8 mouse cellular contexts compared by ENCODE assay signal in the genomic region with DNA sequence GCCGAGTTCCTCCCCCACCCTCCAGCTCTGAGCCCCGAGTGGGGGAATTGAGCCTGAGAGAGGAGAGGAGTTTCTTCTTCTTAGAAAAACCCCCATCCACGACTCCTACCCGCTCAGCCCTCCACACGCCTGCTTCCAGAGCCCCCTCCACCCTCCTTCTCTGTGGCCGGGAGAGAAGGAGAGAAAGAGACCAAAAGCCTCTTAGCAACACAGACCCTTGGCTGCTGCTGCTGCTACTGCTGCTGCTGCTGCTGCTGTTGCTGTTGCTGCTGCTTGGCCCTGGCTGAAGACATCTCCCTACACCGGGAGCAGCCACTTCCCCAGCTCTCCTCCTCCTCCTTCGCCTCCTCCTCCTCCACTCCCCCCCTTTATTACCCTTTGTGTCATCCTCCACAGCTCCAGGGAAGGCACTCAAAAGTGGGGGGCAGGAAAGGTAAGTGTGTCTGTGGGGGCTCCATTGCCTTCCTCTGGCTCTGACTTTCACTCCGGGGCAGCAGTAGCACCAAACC. TPM values are rescaled to one million over a fixed set of nuclear protein-coding genes. Genes with fewer than 3 reads are reported as not detected.
DNase-seq lines count a peak whose midpoint lies in the region; ATAC-seq and TF ChIP-seq lines count a peak whose summit lies in the region.

No protein-coding gene starts in this region.

- H3K27ac ChIP-seq in CH12.LX (ENCODE audit: insufficient read depth, low read depth) = peak overlapping the region; percentile 93
- peak overlapping the region; percentile 94 for H3K27ac ChIP-seq in embryonic facial prominence, embryonic 14.5 days (replicated peaks; ENCODE audit: low read depth, low read length)
- H3K27ac ChIP-seq in heart, embryonic 10.5 days = peak overlapping the region; percentile 95
- H3K27ac ChIP-seq in kidney, embryonic 16.5 days (ENCODE audit: low read length) = peak overlapping the region; percentile 82
- peak overlapping the region; percentile 86 for H3K27ac ChIP-seq in liver, embryonic 16.5 days (ENCODE audit: low read length)
- peak overlapping the region; percentile 98 for H3K27ac ChIP-seq in neural tube, embryonic 13.5 days (replicated peaks)

- H3K9me3 ChIP-seq in CH12.LX (replicated peaks; ENCODE audit: low read length) = no peaks in the 10 kb centered on the region
- no peaks in the 10 kb centered on the region for H3K9me3 ChIP-seq in embryonic facial prominence, embryonic 14.5 days (ENCODE audit: control insufficient read depth, low read length)
- H3K9me3 ChIP-seq in heart, embryonic 10.5 days = no peaks in the 10 kb centered on the region
- no peaks in the 10 kb centered on the region for H3K9me3 ChIP-seq in kidney, embryonic 16.5 days (ENCODE audit: low read length)
- H3K9me3 ChIP-seq in liver, embryonic 16.5 days (replicated peaks; ENCODE audit: control insufficient read depth, low read length) = no peaks in the 10 kb centered on the region
- no peaks in the 10 kb centered on the region for H3K9me3 ChIP-seq in neural tube, embryonic 13.5 days

- no peak for TF ChIP-seq POLR2A in CH12.LX (IDR thresholded peaks at IDR 0.05; ENCODE audit: low read depth, low read length)

- no peak for TF ChIP-seq RAD21 in CH12.LX (IDR thresholded peaks at IDR 0.05; ENCODE audit: low read depth, low read length)

- TF ChIP-seq CTCF in CH12.LX (conservative IDR thresholded peaks at IDR 0.05 in 1 of 2, IDR thresholded peaks at IDR 0.05 in 1 of 2; ENCODE audit: low read depth in 2 of 2, low read length in 2 of 2) = no peak

- H3K27me3 ChIP-seq in CH12.LX (replicated peaks) = no peaks in the 10 kb centered on the region
- H3K27me3 ChIP-seq in embryonic facial prominence, embryonic 14.5 days (replicated peaks; ENCODE audit: control insufficient read depth, insufficient read depth, low read length) = no peaks in the 10 kb centered on the region
- no peaks in the 10 kb centered on the region for H3K27me3 ChIP-seq in heart, embryonic 10.5 days (ENCODE audit: insufficient read depth, poor library complexity, severe bottlenecking)
- H3K27me3 ChIP-seq in kidney, embryonic 16.5 days (ENCODE audit: insufficient read depth, low read length) = no peaks in the 10 kb centered on the region
- H3K27me3 ChIP-seq in liver, embryonic 16.5 days (ENCODE audit: control insufficient read depth, insufficient read depth, low read depth, low read length) = no peaks in the 10 kb centered on the region
- H3K27me3 ChIP-seq in neural tube, embryonic 13.5 days = no peaks in the 10 kb centered on the region

- TF ChIP-seq EP300 in CH12.LX (IDR thresholded peaks at IDR 0.05; ENCODE audit: low read length) = no peak

- H3K79me2 ChIP-seq in CH12.LX (replicated peaks; ENCODE audit: control insufficient read depth, extremely low read depth, insufficient read depth, poor library complexity, severe bottlenecking) = peaks cover 41% of the 10 kb centered on the region

- DNase-seq in CH12.LX (ENCODE audit: extremely low read depth) = no peak
- DNase-seq in adrenal gland, adult 2 months = peak; percentile 74
- no peak for DNase-seq in embryonic facial prominence, embryonic 14.5 days (ENCODE audit: low spot score)
- peak; percentile 88 for DNase-seq in heart, embryonic 10.5 days (ENCODE audit: low spot score)
- peak; percentile 62 for DNase-seq in testis, postnatal 10 days (ENCODE audit: low spot score)

- H3K4me3 ChIP-seq in CH12.LX (replicated peaks in 1 of 3; ENCODE audit: low read depth in 2 of 3, low read length in 2 of 3, poor library complexity in 1 of 3) = peak overlapping the region; percentile 67 to 96 (median 71)
- H3K4me3 ChIP-seq in embryonic facial prominence, embryonic 14.5 days (ENCODE audit: low read depth, low read length) = peak overlapping the region; percentile 92
- peak overlapping the region; percentile 89 for H3K4me3 ChIP-seq in heart, embryonic 10.5 days
- H3K4me3 ChIP-seq in kidney, embryonic 16.5 days (ENCODE audit: low read length) = peak overlapping the region; percentile 91
- peak overlapping the region; percentile 100 for H3K4me3 ChIP-seq in liver, embryonic 16.5 days (ENCODE audit: low read depth, low read length)
- peak overlapping the region; percentile 92 for H3K4me3 ChIP-seq in neural tube, embryonic 13.5 days

- dilution Hi-C loops in CH12.LX (cut with MboI; ENCODE audit: extremely low pct_ligation_motif_present, extremely low pct_unique_long_range_greater_than_20kb, low sequenced_read_pairs) = no loop called here

- H3K36me3 ChIP-seq in CH12.LX (replicated peaks in 1 of 2; ENCODE audit: control insufficient read depth in 1 of 2, insufficient read depth in 1 of 2, low read length in 1 of 2) = no peaks in the 10 kb centered on the region
- no peaks in the 10 kb centered on the region for H3K36me3 ChIP-seq in embryonic facial prominence, embryonic 14.5 days (ENCODE audit: control insufficient read depth, insufficient read depth, low read length)
- no peaks in the 10 kb centered on the region for H3K36me3 ChIP-seq in heart, embryonic 10.5 days
- no peaks in the 10 kb centered on the region for H3K36me3 ChIP-seq in kidney, embryonic 16.5 days (ENCODE audit: insufficient read depth, low read length)
- H3K36me3 ChIP-seq in liver, embryonic 16.5 days (ENCODE audit: control insufficient read depth, insufficient read depth) = no peaks in the 10 kb centered on the region
- H3K36me3 ChIP-seq in neural tube, embryonic 13.5 days = no peaks in the 10 kb centered on the region

- H3K9ac ChIP-seq in CH12.LX (ENCODE audit: insufficient read depth, low read depth) = peak overlapping the region; percentile 87
- H3K9ac ChIP-seq in embryonic facial prominence, embryonic 14.5 days (ENCODE audit: low read depth, low read length) = peak overlapping the region; percentile 80
- peak overlapping the region; percentile 64 for H3K9ac ChIP-seq in kidney, embryonic 16.5 days (replicated peaks; ENCODE audit: low read length)
- peak overlapping the region; percentile 96 for H3K9ac ChIP-seq in liver, embryonic 16.5 days (ENCODE audit: low read depth, low read length)
- peak overlapping the region; percentile 93 for H3K9ac ChIP-seq in neural tube, embryonic 13.5 days

- peaks cover 0 to 15% of the 10 kb centered on the region in 2 experiments; a peak in 1 of 4 replicates for H3K4me1 ChIP-seq in CH12.LX (ENCODE audit: control insufficient read depth in 1 of 2, insufficient read depth in 2 of 2)
- peaks cover 12% of the 10 kb centered on the region for H3K4me1 ChIP-seq in embryonic facial prominence, embryonic 14.5 days (ENCODE audit: control insufficient read depth, insufficient read depth, low read length)
- H3K4me1 ChIP-seq in heart, embryonic 10.5 days = no peaks in the 10 kb centered on the region
- peaks cover 6% of the 10 kb centered on the region for H3K4me1 ChIP-seq in kidney, embryonic 16.5 days (ENCODE audit: insufficient read depth, low read length)
- peaks cover 2% of the 10 kb centered on the region for H3K4me1 ChIP-seq in liver, embryonic 16.5 days (ENCODE audit: control insufficient read depth, low read depth, low read length)
- peaks cover 25% of the 10 kb centered on the region for H3K4me1 ChIP-seq in neural tube, embryonic 13.5 days (replicated peaks)

- H3K4me2 ChIP-seq in CH12.LX (ENCODE audit: insufficient read depth, low read depth, poor library complexity, severe bottlenecking) = peak overlapping the region; percentile 10
- peak overlapping the region; percentile 60 for H3K4me2 ChIP-seq in embryonic facial prominence, embryonic 14.5 days (ENCODE audit: low read depth, low read length)
- H3K4me2 ChIP-seq in kidney, embryonic 16.5 days (replicated peaks; ENCODE audit: low read depth, low read length) = peak overlapping the region; percentile 80
- peak overlapping the region; percentile 77 for H3K4me2 ChIP-seq in liver, embryonic 16.5 days (ENCODE audit: low read depth, low read length)
- H3K4me2 ChIP-seq in neural tube, embryonic 13.5 days = peak overlapping the region; percentile 65

- in situ Hi-C loops in CH12.LX (cut with MboI; ENCODE audit: low pct_ligation_motif_present, low pct_unique_long_range_greater_than_20kb, low sequenced_read_pairs) = no loop called here

- WGBS in embryonic facial prominence, embryonic 14.5 days = 2% methylated on average over 9 of the region's 9 CpGs
- 2% methylated on average over 9 of the region's 9 CpGs for WGBS in heart, embryonic 10.5 days
- WGBS in kidney, embryonic 16.5 days = 0% methylated on average over 8 of the region's 9 CpGs
- 1% methylated on average over 9 of the region's 9 CpGs for WGBS in liver, embryonic 16.5 days (ENCODE audit: insufficient replicate concordance)
- WGBS in neural tube, embryonic 13.5 days = under 1% methylated on average over 9 of the region's 9 CpGs

- peak; percentile 53 for ATAC-seq in embryonic facial prominence, embryonic 14.5 days (ENCODE audit: low read depth)
- ATAC-seq in kidney, embryonic 16.5 days (ENCODE audit: low FRiP score, low TSS enrichment) = peak; percentile 66
- ATAC-seq in liver, embryonic 16.5 days (ENCODE audit: low read depth) = peak; percentile 9
- peak; percentile 82 for ATAC-seq in neural tube, embryonic 13.5 days (ENCODE audit: low read depth)

RNA-seq across cellular contexts. Expression of gene Orc4, which starts 0.3 kb away (rescaled TPM):
- total RNA-seq in CH12.LX (2012; rRNA removed) = 42.5 and 56.1 TPM in 2 replicates
- 180 and 233 TPM in 2 replicates for total RNA-seq in CH12.LX (2014; rRNA removed)
- 80.4 and 91.7 TPM in 2 replicates for polyA plus RNA-seq in CH12.LX (2012; ENCODE audit: insufficient read length, low read depth)
- total RNA-seq in adrenal gland, adult 2 months (2021) = 10 to 100 TPM; 46.9 to 65.6 TPM
- polyA plus RNA-seq in adrenal gland, adult 2 months (2012; rRNA removed) = 1.5 and 2.3 TPM in 2 replicates
- 99.3 and 99.9 TPM in 2 replicates for polyA plus RNA-seq in embryonic facial prominence, embryonic 14.5 days (2014; fragmentation: Nextera tagmentation; extraction: Ambion mirVana)
- polyA plus RNA-seq in heart, embryonic 10.5 days (2016; fragmentation: Nextera tagmentation; extraction: Ambion mirVana) = 94.4 and 97.8 TPM in 2 replicates
- 92.0 and 96.9 TPM in 2 replicates for polyA plus RNA-seq in kidney, embryonic 16.5 days (2015; fragmentation: Nextera tagmentation; extraction: Ambion mirVana)
- polyA plus RNA-seq in liver, embryonic 16.5 days (2015; fragmentation: Nextera tagmentation; extraction: Ambion mirVana) = 28.1 and 34.7 TPM in 2 replicates
- 108 and 110 TPM in 2 replicates for polyA plus RNA-seq in neural tube, embryonic 13.5 days (2015; fragmentation: Nextera tagmentation; extraction: Ambion mirVana)

RNA-seq across cellular contexts. Expression of gene Mbd5, which starts 0.5 kb away (rescaled TPM):
- total RNA-seq in CH12.LX (2012; rRNA removed) (5.3 and 6.3 TPM in 2 replicates), CH12.LX (2014; rRNA removed) (2.8 and 4.6 TPM in 2 replicates)
- 5.6 and 5.8 TPM in 2 replicates for polyA plus RNA-seq in CH12.LX (2012; ENCODE audit: insufficient read length, low read depth)
- 10 to 100 TPM; 40.9 to 47.2 TPM for total RNA-seq in adrenal gland, adult 2 months (2021)
- 4.1 and 10.8 TPM in 2 replicates for polyA plus RNA-seq in adrenal gland, adult 2 months (2012; rRNA removed)
- polyA plus RNA-seq in embryonic facial prominence, embryonic 14.5 days (2014; fragmentation: Nextera tagmentation; extraction: Ambion mirVana) = 21.0 and 23.5 TPM in 2 replicates
- polyA plus RNA-seq in heart, embryonic 10.5 days (2016; fragmentation: Nextera tagmentation; extraction: Ambion mirVana) = 22.6 and 22.7 TPM in 2 replicates
- 23.3 and 28.7 TPM in 2 replicates for polyA plus RNA-seq in kidney, embryonic 16.5 days (2015; fragmentation: Nextera tagmentation; extraction: Ambion mirVana)
- polyA plus RNA-seq in liver, embryonic 16.5 days (2015; fragmentation: Nextera tagmentation; extraction: Ambion mirVana) = 6.6 and 7.3 TPM in 2 replicates
- 41.2 and 50.7 TPM in 2 replicates for polyA plus RNA-seq in neural tube, embryonic 13.5 days (2015; fragmentation: Nextera tagmentation; extraction: Ambion mirVana)

Comparison
In these comparisons a context has a peak if more than half of its experiments do, and no peak if none do; other contexts are left out.
1. DNase-seq: peak in adrenal gland, adult 2 months (single experiment), heart, embryonic 10.5 days (single experiment) and testis, postnatal 10 days (single experiment); none in CH12.LX (single experiment) and embryonic facial prominence, embryonic 14.5 days (single experiment).
2. H3K4me2 ChIP-seq: peak in every context shown above with its lines; median percentile 80 in kidney, embryonic 16.5 days; 77 in liver, embryonic 16.5 days; 65 in neural tube, embryonic 13.5 days; 60 in embryonic facial prominence, embryonic 14.5 days; 10 in CH12.LX.
3. ATAC-seq: peak in every context shown above with its lines; median percentile 82 in neural tube, embryonic 13.5 days; 66 in kidney, embryonic 16.5 days; 53 in embryonic facial prominence, embryonic 14.5 days; 9 in liver, embryonic 16.5 days.
4. Peak in every context shown above with its lines, with median percentiles within 50 percentile points of each other: H3K27ac ChIP-seq, H3K4me3 ChIP-seq and H3K9ac ChIP-seq.